Mouse (Mus musculus): Measurements from ENCODE around the gene Nxpe4.

Nxpe4 gene

DNA sequence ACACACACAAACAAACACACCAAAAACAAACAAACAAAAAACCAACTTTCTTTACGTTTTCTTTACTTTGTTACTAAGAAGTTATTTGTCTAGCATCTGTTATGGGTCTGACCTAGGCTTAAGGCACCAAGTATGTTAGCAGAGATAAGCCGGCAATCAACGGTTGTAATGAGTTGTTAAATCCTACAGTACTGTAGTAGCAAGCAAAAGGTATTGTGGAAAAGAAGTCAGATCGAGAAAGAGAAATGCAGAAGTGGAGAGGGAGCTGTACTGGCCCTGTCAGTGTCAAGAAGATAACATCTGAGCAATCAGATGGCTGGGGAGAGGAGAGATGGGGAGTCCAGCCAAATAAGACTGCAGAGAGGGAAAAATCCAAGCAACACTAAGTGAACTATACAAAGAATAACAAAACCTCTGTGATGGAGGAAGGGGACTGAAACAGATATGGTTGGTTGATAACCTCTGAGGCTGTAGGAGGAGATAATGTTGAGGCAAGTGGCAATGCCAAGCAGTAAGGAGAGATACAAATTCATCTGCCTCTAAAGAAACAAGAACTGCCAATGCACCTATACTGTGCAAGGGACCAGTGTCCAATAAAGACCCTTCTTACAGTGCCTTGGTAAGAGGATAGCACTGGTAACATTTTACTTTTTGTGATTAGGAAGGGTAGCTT lies 177.1 kb downstream of the Nxpe4 start:
- no peak for DNase-seq

DNA sequence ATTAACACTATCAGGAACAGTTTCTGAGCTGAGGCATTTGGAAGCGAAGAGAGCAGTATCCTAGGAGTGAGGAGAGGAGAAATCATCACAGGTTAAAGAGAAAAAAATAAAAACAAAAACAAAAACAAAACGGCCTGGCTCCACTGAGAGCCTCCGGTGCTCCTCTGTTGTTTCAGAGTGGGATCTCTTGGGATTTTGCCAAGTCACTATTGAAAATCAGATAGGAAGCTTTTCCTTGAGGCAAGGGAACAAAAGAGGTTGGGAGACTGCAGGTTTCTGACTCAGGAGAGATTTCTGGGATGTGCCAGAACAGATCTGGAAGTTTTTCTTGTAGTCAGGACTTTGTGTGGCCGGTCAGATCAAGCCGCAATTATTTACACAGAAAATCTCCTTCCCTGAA lies 177.7 kb downstream of the Nxpe4 start:
- no peak for DNase-seq

DNA sequence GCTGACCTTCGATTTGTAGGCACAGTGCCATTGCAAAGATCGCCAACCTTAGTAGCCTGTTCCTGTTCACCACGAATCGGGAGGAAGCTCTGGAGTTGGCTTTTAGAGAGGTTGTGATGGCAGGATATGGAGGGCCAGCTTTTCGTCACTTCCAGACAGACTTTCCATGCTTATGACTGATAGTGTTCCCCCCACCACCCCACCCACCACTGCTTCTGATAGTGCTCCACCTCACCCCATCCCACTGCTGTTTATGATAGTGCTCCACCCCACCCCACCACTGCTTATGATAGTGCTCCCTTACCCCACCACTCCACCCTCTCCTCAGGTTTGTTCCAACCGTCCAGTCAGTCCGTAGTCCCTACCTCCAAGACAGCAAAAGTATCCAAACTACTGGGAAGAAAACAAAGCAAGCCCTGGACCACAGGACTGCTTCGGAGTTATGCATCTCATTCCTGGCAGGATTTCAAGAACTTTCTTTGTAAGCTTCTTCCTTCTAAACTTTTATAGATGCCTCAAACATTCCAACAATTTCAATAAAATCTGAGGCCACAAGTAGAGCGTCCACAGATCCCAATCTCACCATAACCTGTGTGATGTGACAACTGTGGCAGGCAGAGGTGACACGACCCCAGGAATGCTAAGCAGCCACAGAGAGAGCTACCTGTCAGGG lies 179.0 kb downstream of the Nxpe4 start:
- DNase-seq = no peak

DNA sequence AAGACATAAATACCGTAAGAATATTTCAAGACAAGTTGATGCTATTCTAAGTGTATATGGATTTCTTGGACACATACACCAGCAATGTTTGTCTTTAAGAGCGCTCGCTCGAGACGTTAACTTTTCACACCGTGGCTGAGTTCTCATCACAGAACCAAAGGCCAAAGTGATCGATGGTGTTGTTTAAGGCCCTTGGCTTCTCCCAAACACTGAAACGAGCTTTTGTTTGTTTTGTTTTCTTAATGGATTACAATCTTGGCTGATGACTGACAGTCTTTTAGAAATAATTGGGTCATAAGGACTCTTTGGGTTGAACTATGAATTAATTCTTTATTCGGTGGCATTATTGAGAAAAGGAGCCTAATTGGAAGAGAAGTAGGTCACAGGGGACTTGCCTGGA lies 183.6 kb downstream of the Nxpe4 start:
- no peak for DNase-seq

DNA sequence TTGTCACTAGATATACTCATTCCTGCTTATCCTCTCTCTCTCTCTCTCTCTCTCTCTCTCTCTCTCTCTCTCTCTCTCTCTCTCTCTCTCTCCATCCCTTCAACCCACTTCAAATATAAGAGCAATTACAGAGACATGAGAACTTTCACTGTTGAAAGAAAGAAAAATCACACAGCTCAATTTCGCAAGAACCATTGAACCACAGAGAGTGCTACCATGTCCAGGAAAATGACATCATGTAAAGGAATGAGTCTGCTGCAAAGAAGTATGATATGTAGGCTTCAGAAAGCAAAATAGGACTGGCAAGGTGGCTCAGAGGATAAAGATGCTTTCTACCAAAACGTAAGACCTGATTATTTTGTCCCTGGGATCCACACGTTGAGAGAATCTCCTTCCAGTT lies 184.0 kb downstream of the Nxpe4 start:
- DNase-seq = no peak

DNA sequence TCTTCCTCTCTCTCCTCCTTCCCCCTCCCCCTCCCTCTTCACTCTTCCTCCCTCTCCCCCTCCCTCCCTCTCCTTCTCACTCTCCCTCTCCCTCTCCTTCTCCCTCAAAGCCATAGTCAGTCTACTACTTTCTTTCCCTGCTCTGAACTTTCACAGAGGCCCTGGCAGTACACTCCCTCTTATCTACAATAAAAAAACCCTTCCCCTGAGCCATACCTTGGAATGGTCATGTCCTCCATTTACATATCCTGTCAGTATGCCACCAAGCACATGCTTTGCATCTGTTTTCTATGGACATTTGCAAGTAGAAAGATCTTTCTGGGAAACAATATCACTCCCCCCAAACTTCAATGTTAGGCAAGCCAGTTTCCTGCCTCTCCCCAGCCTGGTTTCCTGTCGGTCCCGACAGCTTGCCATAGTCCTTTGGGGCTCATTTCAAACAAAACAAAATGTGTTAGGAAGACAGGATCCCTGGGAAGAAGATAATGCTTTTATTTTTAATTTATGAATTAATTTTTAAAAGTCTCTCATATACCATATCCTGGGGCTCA lies 191.4 kb downstream of the Nxpe4 start, which contains the start of gene Nxpe2:
TSS of gene Nxpe2 (minus strand) at position 307 of the 551 bp plus-strand sequence.
- DNase-seq = no peak

DNA sequence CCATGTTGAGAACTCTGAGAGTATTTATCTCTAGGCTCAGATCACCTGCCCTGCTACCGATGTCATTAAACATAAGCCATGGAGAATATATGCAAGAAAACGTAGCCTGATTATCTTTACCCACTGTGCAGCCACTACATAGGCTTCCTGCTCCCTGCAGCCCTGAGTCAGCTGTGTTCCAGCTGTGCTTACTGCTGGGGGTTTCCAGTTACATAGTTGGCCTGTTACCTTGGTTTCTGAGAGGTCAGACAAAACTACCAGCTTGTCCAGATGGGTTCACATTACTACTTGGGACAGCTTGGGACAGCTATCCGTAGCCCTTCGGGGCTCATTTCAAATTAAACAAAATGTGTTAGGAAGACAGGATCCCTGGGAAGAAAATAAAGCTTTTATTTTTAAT lies 192.3 kb downstream of the Nxpe4 start:
- DNase-seq = no peak

DNA sequence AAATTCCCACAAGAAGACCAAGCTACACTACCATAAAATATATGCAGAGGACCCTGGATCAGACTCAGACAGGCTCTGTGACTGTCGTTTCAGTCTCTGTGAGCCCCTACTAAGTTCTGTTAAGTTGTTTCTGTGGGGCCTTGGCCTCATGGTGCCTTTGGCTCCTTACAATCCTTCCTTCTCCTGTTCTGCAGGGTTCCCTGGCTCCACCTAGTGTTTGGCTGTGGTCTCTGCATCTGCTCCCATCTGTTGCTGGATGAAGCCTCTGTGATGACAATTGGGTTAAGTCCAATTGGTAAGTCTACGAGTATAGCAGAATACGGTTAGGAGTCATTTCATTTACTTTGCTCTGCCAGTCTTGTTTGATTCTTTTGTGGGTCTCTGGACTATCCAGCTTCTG lies 193.0 kb downstream of the Nxpe4 start:
- DNase-seq = peak; percentile 61

DNA sequence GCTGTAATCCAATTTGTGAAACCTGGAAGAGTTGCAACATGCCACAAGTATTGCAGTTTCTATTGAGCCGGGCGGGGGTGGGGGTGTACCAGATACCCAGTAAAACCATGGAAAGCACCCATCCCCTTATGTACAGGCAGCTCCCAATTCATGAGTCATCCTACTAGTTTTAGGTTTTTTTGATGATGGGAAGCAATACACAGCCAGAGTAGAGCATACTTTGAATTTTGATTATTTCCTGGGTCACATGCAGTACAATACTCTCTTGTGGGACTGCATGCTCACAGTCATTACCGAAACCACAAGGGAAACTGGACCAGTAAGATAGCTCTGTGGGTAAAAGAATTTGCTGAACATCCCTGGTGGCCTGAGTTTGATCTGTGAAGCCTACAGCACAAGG lies 195.3 kb downstream of the Nxpe4 start:
- DNase-seq = no peak

DNA sequence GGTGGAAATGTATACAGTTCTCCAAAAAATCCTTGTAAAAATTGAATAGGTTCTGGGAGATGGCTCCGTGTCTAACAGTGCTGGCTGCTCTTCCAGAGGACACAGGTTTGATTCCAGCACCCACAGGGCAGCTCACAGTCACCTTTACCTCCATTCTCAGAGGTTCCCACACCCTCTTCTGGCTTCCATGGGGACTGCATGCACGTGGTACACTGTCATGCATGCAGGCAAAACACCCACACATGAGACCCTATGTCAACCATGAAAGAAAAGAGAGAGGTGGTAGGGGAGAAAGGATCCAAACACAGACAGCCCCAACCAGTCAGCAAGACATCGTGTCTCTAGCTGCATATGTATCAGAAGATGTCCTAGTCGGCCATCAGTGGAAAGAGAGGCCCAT lies 199.0 kb downstream of the Nxpe4 start:
- no peak for DNase-seq

DNA sequence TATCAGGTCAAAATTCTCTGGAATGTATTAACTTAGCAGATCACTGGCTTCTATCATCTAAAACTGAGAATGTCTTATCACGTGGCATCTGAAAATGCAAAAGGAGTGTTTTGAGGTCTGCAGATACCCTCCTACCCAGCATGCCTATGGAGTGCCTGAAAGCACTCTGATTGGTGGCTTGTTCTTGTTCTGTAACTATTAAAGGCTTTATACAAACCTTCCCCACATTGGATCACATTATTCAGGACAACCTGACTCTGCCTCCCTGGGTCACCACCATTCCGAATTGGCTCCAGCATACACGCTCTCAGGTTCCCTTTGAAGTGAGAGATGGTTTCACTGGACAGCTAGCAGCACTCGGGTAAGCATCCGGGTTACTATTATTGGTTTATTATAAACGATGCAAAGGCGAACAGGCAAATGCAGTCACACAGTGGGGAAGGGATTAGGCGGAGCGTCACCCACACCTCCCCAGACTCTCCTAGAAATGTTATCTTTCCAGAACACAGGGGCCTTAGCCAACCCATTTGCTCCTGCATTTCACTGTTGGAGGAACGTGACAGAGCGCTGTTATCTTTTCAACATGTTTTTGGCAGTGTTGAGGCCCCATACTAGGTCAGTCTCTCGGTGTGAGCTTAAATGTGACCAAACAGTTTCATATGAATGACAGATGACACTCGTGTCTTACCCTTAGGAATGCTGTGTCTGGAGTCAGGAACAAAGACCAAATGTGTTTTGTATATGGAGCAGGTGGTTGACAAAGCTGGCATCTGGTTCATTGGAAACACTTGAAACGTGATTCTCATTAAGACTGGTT lies 200.2 kb downstream of the Nxpe4 start:
- no peak for DNase-seq

DNA sequence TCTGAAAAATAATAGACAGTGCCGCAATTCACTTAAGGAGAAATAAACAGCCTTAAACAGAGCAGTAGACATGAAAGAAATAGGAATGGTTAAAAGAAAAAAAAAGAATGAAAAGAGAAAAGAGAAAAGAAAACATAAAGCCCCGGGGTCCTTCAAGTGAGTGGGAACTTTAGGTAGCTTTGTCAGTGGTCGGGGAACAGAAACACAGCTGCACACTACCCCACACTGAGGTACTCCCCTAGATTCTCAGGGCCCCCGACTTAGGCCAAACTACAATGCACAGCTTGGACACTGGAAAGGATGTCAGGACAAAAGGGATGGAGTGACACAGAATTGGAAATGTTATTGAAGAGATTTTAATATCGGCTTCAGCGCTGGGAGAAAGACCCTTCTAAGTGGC lies 200.9 kb downstream of the Nxpe4 start:
- DNase-seq = no peak

DNA sequence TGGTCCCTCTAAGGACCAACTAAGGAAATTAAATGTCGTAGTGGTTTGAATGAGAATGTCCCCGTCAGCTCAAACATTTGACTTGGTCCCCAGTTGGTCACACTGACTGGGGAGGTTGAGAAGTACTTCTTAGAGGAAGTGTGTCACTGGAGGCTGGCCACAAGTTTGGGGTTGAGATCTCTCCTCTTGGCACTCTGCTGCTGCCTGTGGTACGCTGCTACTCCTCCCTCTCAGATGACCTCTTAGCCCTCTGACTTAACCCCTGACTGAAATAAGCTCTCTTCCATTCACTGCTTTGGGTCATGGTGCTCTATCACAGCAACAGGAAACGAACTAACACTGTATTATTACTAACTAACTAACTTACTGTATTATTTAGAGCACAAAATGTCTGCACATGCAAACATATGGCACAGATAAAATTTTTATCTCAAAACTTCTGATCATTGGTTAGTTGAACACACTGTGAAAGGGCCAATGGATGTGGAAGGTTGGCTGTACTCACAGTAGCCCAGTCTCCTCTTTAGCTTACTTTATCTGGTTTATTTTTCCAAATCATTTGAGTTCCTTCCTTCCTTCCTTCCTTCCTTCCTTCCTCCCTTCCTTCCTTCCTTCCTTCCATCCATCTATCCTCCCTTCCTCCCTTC lies 211.5 kb downstream of the Nxpe4 start:
- DNase-seq = no peak

DNA sequence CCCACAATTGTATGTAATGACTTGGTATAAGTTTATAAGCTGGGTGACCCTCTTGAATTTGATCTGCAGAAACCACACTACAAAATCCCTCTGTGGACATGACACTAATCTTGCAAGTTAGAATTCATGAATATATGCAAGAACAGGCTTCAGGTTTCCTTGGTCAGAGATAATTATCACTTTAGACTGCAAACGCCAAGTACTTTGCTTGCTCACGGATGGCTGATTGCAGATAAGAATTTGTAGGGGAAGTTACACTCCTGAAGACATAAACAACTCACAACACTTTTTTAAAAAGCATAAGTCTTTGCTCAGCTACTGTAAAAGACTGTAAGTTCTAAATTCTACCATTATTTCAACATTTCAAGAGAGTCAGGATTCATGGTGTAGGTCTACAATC lies 212.5 kb downstream of the Nxpe4 start:
- no peak for DNase-seq

DNA sequence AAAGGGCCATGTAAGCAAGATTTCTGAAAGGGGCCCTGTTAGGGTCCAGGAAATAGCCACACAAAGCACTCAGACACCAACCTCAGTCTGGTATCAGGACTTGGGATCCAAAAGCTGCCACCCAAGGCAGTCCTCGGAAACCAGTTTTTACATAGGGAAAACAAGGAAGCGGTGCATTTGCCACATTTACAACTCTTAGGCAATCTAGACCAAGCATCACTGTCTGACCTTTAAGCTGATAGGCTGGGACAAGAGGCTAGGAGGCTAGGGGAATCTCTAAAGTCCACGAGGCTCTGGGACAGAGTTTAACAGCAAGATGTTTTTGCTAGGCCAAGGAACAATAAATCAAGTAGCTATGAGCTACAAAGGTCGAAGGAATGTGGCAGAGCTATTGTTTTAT lies 226.6 kb downstream of the Nxpe4 start:
- DNase-seq = no peak

DNA sequence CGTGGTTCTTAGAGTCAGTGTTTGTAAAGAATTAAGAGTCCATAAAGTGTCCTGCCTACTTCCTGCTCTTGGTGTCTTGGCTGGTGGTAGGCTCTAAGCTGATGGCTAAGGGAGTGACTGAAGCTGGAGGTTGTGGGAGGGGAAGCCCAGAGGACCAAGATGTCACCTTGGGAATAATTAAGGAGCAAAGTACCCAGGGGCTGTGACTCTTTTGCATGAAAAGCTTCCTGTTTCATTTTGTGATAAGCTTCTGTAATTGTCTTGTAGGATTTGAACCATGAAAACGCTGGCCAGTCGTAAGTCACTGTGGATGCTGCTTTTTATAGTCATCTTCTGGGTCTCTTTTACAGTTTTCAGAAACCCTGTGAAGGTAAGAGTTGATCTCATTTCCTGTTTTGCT lies 228.2 kb downstream of the Nxpe4 start:
- no peak for DNase-seq

DNA sequence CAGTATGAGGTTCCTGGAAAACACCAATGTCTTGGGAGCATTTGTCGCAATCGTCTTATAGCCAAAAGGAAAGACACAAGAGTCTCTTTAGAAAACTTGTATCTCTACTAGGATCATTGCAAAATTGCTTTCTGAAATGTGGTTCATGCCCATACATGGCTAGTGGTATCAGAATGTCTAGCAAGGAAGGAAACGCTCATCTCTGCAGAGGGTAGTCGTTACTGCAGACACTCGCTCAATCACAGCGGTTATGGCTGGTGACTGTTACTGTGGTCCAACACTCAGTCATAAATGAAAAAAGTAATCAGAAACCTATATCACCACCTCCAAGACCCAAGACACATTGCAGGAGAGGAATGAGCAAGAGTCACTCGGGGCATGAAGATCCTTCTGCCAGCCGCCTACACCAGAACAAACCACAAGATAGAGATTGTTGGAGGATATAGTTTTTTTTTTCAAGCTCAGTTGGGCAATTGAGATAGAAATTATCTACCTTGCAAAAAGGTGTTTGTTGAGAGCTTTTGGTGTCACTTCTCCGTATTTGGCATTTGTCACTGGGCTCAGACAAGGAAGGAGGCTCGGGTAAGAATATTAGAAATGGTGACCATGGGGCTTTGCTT lies 241.9 kb downstream of the Nxpe4 start:
- no peak for DNase-seq

DNA sequence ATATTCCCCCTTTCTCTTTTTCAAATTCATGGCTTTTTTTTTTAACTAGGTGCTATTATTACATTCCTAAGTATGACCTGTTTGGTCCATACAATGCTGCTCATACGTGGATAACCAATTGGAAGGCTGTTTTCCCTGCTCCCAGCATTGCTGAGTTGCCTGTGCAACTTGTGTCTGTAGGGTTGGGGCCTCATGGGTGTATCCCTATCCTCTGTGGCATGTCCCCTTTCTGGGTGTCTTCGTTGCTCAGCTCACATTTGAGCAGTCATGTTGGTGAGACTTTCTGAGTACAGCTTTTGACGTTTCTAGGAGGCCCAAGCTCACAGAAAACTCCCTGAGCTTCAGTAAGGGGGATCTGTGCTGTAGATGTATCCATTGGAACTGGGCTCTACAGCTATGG lies 242.9 kb downstream of the Nxpe4 start:
- DNase-seq = no peak

DNA sequence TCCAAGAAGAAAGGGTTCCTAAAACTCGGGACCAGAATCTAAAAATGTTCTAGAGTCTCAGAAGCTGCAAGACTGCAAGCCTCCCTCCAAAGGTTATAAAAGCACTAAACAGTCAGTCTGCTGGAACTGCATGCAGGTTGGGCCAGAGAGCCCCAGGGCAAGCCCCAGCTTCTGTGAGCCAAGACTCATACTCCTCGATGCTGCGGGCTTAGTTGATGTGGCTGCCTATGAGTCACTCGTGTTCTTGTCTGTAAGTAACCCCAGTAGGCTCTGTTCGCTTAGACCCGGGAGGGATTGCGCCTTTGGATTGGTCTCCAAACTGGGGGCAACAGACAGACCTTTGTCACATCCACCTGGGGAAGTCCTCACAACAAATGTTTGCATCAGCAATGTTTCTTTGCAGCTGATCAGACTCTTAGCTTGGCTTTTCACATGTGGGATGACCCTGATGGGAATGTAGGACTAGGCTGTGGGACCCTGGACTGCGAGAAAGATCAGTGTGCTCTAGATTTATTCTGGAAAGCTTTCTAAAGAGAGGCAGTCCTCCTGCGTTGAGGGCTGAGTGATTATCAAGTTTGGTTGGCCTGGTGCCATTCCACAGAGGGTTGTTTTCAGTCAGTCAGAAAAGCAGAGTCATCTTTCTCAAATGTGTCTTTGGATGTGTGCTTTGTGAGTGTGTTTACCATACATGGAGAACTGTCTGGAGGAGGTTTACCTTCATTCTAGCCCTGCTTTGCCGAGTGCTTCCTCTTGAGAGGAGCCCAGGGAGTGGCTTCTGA lies 245.9 kb downstream of the Nxpe4 start:
- DNase-seq = no peak

DNA sequence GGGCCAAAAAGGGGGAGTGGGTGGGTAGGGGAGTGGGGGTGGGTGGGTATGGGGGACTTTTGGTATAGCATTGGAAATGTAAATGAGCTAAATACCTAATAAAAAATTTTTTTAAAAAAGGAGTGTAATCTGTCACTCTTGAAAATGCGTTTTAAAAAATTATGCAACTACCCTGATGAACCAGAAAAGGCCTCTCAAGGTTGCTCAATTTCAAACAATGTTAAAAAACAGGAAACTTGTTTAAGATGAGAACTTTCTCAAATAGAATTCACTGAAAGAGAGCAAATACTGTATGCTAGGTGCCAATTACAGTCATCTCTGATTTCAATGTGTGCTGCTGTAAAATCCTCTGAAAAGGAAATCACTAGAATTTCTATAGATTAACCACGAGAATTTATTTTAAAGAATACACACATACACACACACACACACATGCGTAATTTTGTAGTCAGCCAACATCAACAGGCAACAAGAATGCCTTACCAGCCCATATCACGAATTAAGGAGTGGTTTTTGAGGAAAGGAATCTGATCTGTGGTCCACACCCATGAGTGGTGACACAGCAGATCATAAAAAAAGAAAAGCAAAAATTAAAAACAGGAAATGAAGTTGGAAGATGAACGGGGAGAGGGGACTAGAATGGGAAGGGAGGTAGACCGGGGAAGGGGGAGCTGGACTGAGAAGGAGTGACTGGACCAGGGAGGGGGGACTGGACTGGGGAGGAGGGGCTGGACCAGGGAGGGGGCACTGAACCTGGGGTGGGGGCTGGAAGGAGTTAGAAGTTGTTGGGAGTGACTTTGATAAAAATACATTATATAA lies 248.6 kb downstream of the Nxpe4 start:
- no peak for DNase-seq

DNA sequence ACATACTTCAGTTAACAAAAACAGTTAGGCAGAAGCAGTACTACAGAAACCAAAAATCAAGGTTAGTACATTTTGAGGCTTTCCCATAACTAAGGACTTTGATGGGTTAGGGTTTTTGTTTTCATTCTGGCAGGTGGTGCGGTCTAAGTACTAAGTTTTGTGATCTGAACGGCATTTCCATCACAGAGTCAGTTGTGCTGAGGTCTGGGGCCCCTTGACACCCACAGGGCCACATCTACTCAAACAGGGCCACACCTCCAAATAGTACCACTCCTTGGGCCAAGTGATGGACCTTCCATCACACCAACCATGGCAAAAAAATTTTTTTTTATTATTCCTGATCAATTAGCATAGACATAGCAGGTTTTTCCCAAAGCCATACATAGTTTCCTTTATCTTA lies 251.8 kb downstream of the Nxpe4 start:
- DNase-seq = no peak

Data from right cerebral cortex, postnatal 25 days (tissue).